Mouse (Mus musculus) hindbrain, embryonic 15.5 days (tissue): ENCODE data around the gene Prr13. TPM values are rescaled to one million over a fixed set of nuclear protein-coding genes. Genes with fewer than 3 reads are reported as not detected.

Experiments used
- ATAC-seq: fragments of 200-750 bp; cut with Nextera tagmentation; 2 replicates; pipeline ENCODE4 v1.8.0; 2017; ENCODE audit warnings: low read depth, moderate number of reproducible peaks, moderate TSS enrichment; ENCODE audit not compliant: low FRiP score
- H3K27ac ChIP-seq: fragments of 300-500 bp; sonication (generic); replicated peaks from 2 replicates; pipeline ENCODE4 v1.5.1; 2015; ENCODE audit warnings: mild to moderate bottlenecking, inconsistent platforms
- H3K27me3 ChIP-seq: fragments of 300-500 bp; sonication (generic); 2 replicates; pipeline ENCODE4 v1.6.1; 2015; ENCODE audit warnings: control low read depth, inconsistent platforms
- H3K36me3 ChIP-seq: fragments of 300-500 bp; sonication (generic); 2 replicates; pipeline ENCODE4 v1.6.1; 2015; ENCODE audit warnings: control low read depth, inconsistent platforms
- H3K4me1 ChIP-seq: fragments of 300-500 bp; sonication (generic); replicated peaks from 2 replicates; pipeline ENCODE4 v1.6.1; 2015; ENCODE audit warnings: control low read depth, inconsistent platforms
- H3K4me2 ChIP-seq: fragments of 300-500 bp; sonication (generic); 2 replicates; pipeline ENCODE4 v1.6.1; 2015; ENCODE audit warnings: moderate library complexity, mild to moderate bottlenecking, inconsistent platforms
- H3K4me3 ChIP-seq: fragments of 300-500 bp; sonication (generic); 2 replicates; pipeline ENCODE4 v1.5.1; 2015; ENCODE audit warnings: mild to moderate bottlenecking, inconsistent platforms
- H3K9ac ChIP-seq: fragments of 300-500 bp; sonication (generic); 2 replicates; pipeline ENCODE4 v1.6.1; 2015; ENCODE audit warnings: inconsistent platforms
- H3K9me3 ChIP-seq: fragments of 300-500 bp; sonication (generic); 2 replicates; pipeline ENCODE4 v1.6.1; 2016; ENCODE audit warnings: control low read depth, inconsistent platforms
- WGBS: fragments of 180-500 bp; shearing (Covaris S2); methylation state at CpG from one replicate; pipeline ENCODE4 v1.1.7; 2015; 5-methylcytosine and 5-hydroxymethylcytosine counted together
- polyA plus RNA-seq: library from polyadenylated mRNA; unstranded; fragments of >200 nt; fragmentation: Nextera tagmentation; extraction: Ambion mirVana; gene quantifications from 2 replicates; pipeline ENCODE4 v1.2.1, GENCODE M21; 2015

The Prr13 gene
- polyA plus RNA-seq, 1 experiment from 2014 or later = 98.5 TPM

GRCm38 (mm10) chr15:102507561-102507960 is 48.7 kb downstream of the Prr13 start:
- Histone ChIP-seq H3K9me3 (no peaks in the 10 kb centered on the region), H3K4me3 (no peak overlapping the region), H3K9ac (no peak overlapping the region), H3K36me3 (peaks cover 38% of the 10 kb centered on the region), H3K4me2 (no peak overlapping the region), H3K27ac (no peak overlapping the region), H3K4me1 (peaks cover 42% of the 10 kb centered on the region), H3K27me3 (no peaks in the 10 kb centered on the region)
- no peak for ATAC-seq

- 91% methylated on average over 3 of the region's 3 CpGs for WGBS
- Histone ChIP-seq H3K27me3 (no peaks in the 10 kb centered on the region), H3K4me3 (no peak overlapping the region), H3K36me3 (peaks cover 30% of the 10 kb centered on the region), H3K4me2 (no peak overlapping the region), H3K27ac (no peak overlapping the region), H3K4me1 (peaks cover 49% of the 10 kb centered on the region), H3K9me3 (no peaks in the 10 kb centered on the region), H3K9ac (no peak overlapping the region)
- no peak for ATAC-seq
Measured at GRCm38 (mm10) chr15:102508336-102508735, 49.5 kb downstream of the Prr13 start.

GRCm38 (mm10) chr15:102510110-102510509 is 51.3 kb downstream of the Prr13 start:
- Histone ChIP-seq H3K4me3 (peak overlapping the region; percentile 53), H3K9ac (peak overlapping the region; percentile 67), H3K27ac (peak overlapping the region; percentile 87), H3K27me3 (no peaks in the 10 kb centered on the region), H3K36me3 (peaks cover 13% of the 10 kb centered on the region), H3K4me2 (peak overlapping the region; percentile 69), H3K9me3 (no peaks in the 10 kb centered on the region), H3K4me1 (peaks cover 65% of the 10 kb centered on the region)
- ATAC-seq = peak; percentile 68
- 4% methylated on average over 9 of the region's 9 CpGs for whole genome bisulfite sequencing

- Histone ChIP-seq H3K4me3 (peak overlapping the region; percentile 53), H3K4me1 (peaks cover 71% of the 10 kb centered on the region), H3K9ac (peak overlapping the region; percentile 67), H3K27me3 (no peaks in the 10 kb centered on the region), H3K4me2 (peak overlapping the region; percentile 69), H3K27ac (peak overlapping the region; percentile 87), H3K9me3 (no peaks in the 10 kb centered on the region), H3K36me3 (0 out of 2 replicates have a peak, but pooled peaks cover 6% of the 10 kb centered on the region)
- peak; percentile 94 for ATAC-seq
- 4% methylated on average over 34 of the region's 34 CpGs for WGBS
Measured at GRCm38 (mm10) chr15:102510590-102511284, 51.9 kb downstream of the Prr13 start.

- Histone ChIP-seq H3K9me3 (no peaks in the 10 kb centered on the region), H3K4me3 (no peak overlapping the region), H3K4me2 (peak overlapping the region; percentile 69), H3K9ac (peak overlapping the region; percentile 67; the same call in 1 of the 2 replicates), H3K27me3 (no peaks in the 10 kb centered on the region), H3K4me1 (peaks cover 76% of the 10 kb centered on the region), H3K27ac (peak overlapping the region; percentile 87), H3K36me3 (0 out of 2 replicates have a peak, but pooled peaks cover 6% of the 10 kb centered on the region)
- ATAC-seq = peak; percentile 20; the same call in 1 of the 2 replicates
- WGBS = 7% methylated on average over 6 of the region's 6 CpGs
Measured at GRCm38 (mm10) chr15:102511285-102511833, 52.5 kb downstream of the Prr13 start.

- Histone ChIP-seq H3K27ac (peak overlapping the region; percentile 87), H3K36me3 (0 out of 2 replicates have a peak, but pooled peaks cover 6% of the 10 kb centered on the region), H3K4me2 (peak overlapping the region; percentile 69; the same call in 1 of the 2 replicates), H3K9me3 (no peaks in the 10 kb centered on the region), H3K9ac (0 out of 2 replicates have a peak overlapping the region, but pooled peaks have one; percentile 5), H3K4me3 (no peak overlapping the region), H3K4me1 (peaks cover 76% of the 10 kb centered on the region), H3K27me3 (no peaks in the 10 kb centered on the region)
- no peak for ATAC-seq
- WGBS = 28% methylated on average over 5 of the region's 5 CpGs
Measured at GRCm38 (mm10) chr15:102512010-102512409, 53.2 kb downstream of the Prr13 start.

Other genes with a start within 250 kb of the Prr13 start
- gene Itgb7, start 227.1 kb upstream of the Prr13 start, polyA plus RNA-seq = 1.1 and 1.2 TPM in 2 replicates
- 5.8 and 6.3 TPM in 2 replicates for gene Rarg, start 201.5 kb upstream of the Prr13 start, polyA plus RNA-seq
- gene Gm9918, start 188.5 kb upstream of the Prr13 start, polyA plus RNA-seq = 0.06 and 0.07 TPM in 2 replicates
- 59.7 and 63.5 TPM in 2 replicates for gene Mfsd5, start 179.6 kb upstream of the Prr13 start, polyA plus RNA-seq
- 4.4 and 6.7 TPM in 2 replicates for gene Espl1, start 162.8 kb upstream of the Prr13 start, polyA plus RNA-seq
- gene Pfdn5, start 132.9 kb upstream of the Prr13 start, polyA plus RNA-seq = 460 and 473 TPM in 2 replicates
- 92.6 and 94.2 TPM in 2 replicates for gene Myg1, start 127.3 kb upstream of the Prr13 start, polyA plus RNA-seq
- 36.8 and 37.9 TPM in 2 replicates for gene Aaas, start 108.3 kb upstream of the Prr13 start, polyA plus RNA-seq
- gene Sp7, start 91.8 kb upstream of the Prr13 start, polyA plus RNA-seq = 0.57 and 0.71 TPM in 2 replicates
- 3.4 and 4.0 TPM in 2 replicates for gene Sp1, start 52.9 kb upstream of the Prr13 start, polyA plus RNA-seq
- gene Amhr2, start 13.7 kb upstream of the Prr13 start, polyA plus RNA-seq = 0.21 and 0.52 TPM in 2 replicates
- 124 and 126 TPM in 2 replicates for gene Pcbp2, start 11.5 kb downstream of the Prr13 start, polyA plus RNA-seq
- gene Gm10337, start 44.7 kb downstream of the Prr13 start, polyA plus RNA-seq = 9.5 and 14.8 TPM in 2 replicates
- gene Map3k12, start 58.0 kb downstream of the Prr13 start, polyA plus RNA-seq = 55.7 and 58.3 TPM in 2 replicates
- 98.0 and 104 TPM in 2 replicates for gene Tarbp2, start 59.2 kb downstream of the Prr13 start, polyA plus RNA-seq
- 4.8 and 5.3 TPM in 2 replicates for gene Npff, start 65.9 kb downstream of the Prr13 start, polyA plus RNA-seq
- not detected in 2 replicates for gene Gm28047, start 166.0 kb downstream of the Prr13 start, polyA plus RNA-seq
- gene Atf7, start 166.4 kb downstream of the Prr13 start, polyA plus RNA-seq = 19.4 and 19.8 TPM in 2 replicates
- 44.4 and 51.0 TPM in 2 replicates for gene Atp5g2, start 213.3 kb downstream of the Prr13 start, polyA plus RNA-seq